Mouse (Mus musculus) spleen, adult 2 months (tissue): ENCODE data around the gene Vps4a. TPM values are rescaled to one million over a fixed set of nuclear protein-coding genes. Genes with fewer than 3 reads are reported as not detected.

Experiments
- DNase-seq, 2 experiments: peaks; one replicate each; pipeline versions ENCODE4 v3.0.0 to v3.0.0-alpha.2; 2012 to 2021; ENCODE audit warnings: low spot score in 2 of 2, low read depth in 1 of 2
- H3K27ac ChIP-seq: fragments of 200-500 bp; 2 replicates; pipeline ENCODE4 v1.5.1; 2012; ENCODE audit warnings: low read length, inconsistent platforms; ENCODE audit not compliant: insufficient read depth
- H3K27me3 ChIP-seq: fragments of 200-500 bp; 2 replicates; pipeline ENCODE4 v1.6.1; 2012; ENCODE audit warnings: mild to moderate bottlenecking, moderate library complexity, low read length, inconsistent platforms; ENCODE audit not compliant: control insufficient read depth, insufficient read depth
- H3K36me3 ChIP-seq: fragments of 200-500 bp; 2 replicates; pipeline ENCODE4 v1.6.1; 2012; ENCODE audit warnings: mild to moderate bottlenecking, low read length, inconsistent platforms; ENCODE audit not compliant: control insufficient read depth, insufficient read depth
- H3K4me1 ChIP-seq: fragments of 200-500 bp; 2 replicates; pipeline ENCODE4 v1.6.1; 2011; ENCODE audit warnings: inconsistent platforms; ENCODE audit not compliant: control insufficient read depth, insufficient read depth, insufficient read length
- H3K4me3 ChIP-seq: fragments of 200-500 bp; 2 replicates; pipeline ENCODE4 v1.5.1; 2011; ENCODE audit warnings: mild to moderate bottlenecking, inconsistent platforms; ENCODE audit not compliant: insufficient read depth, insufficient read length; ENCODE audit errors: extremely low read depth
- CTCF ChIP-seq: fragments of 200-500 bp; IDR thresholded peaks from 2 replicates; pipeline ENCODE4 v1.5.1; 2011; ENCODE audit warnings: mild to moderate bottlenecking, inconsistent platforms; ENCODE audit not compliant: insufficient read depth, insufficient read length, insufficient replicate concordance; ENCODE audit errors: extremely low read depth
- POLR2A ChIP-seq: fragments of 200-500 bp; IDR thresholded peaks from 2 replicates; pipeline ENCODE4 v1.6.1; 2011; ENCODE audit warnings: low read depth, low read length, inconsistent platforms
- WGBS: fragments of 180-500 bp; shearing (Covaris S2); methylation state at CpG from one replicate; pipeline ENCODE4 v1.1.7; 2018; 5-methylcytosine and 5-hydroxymethylcytosine counted together
- polyA plus RNA-seq: library from polyadenylated mRNA; depleted of rRNA; stranded (reverse); fragments of >200 nt; gene quantifications from 2 replicates; pipeline ENCODE4 v1.2.3, GENCODE M21; 2012

The Vps4a gene
- polyA plus RNA-seq, 1 experiment: 13.9 TPM

DNA sequence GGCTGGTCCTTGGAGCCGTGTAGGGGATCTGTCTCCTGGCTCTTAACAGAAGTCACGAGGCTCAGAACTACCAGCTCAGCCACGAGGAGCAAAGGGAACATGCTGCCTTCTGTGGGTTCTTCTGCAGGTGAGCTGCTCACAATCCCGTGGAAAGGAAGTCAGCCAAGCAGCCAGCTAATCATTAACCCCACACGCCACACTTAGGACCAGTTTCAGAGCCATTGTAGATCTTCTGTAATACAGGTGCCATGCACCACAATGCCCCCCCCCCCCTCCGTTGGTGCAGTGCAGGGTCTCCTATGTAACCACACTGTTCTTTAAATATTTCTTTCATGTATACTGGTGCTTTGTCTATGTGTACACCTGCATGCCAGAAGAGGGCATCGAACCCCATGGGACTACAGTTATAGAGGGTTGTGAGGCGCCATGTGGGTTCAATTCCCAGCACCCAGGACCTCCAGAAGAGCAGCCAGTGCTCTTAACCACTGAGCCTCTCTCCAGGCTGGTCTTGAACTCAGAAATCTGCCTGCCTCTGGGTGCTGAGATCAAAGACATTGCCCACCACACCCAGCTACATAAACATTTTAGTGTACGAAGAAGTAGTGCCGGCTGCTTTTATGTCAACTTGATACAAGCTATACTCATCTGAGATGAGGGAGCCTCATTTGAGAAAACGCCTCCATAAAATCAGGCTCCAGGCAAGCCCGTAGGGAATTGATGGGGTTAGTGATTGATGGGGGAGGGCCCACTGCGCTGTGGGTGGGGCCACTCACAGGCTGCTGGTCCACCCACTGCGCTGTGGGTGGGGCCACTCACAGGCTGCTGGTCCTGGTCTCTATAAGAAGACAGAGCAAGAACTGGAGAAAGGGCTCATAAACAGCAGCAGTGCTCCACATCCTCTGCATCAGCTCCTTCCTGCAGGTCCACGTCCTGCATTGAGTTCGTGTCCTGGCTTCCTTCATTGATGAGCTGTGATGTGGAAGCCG lies 34.8 kb downstream of the Vps4a start, which contains the start of gene Tmed6:
Gene Tmed6, minus strand, starts transcription at position 134 of the 986 bp plus-strand sequence.
- WGBS: 44% methylated on average over 17 of the region's 17 CpGs
- H3K27me3 ChIP-seq: no peaks in the 10 kb centered on the region
- TF ChIP-seq POLR2A (no peak), CTCF (no peak)
- H3K4me1 ChIP-seq: peaks cover 5% of the 10 kb centered on the region; the same call in 1 of the 2 replicates
- no peak within 1 kb of the TSS for H3K27ac ChIP-seq
- DNase-seq: peak in 1 of 2 experiments; percentile 18
- H3K36me3 ChIP-seq: peaks cover 9% of the 10 kb centered on the region
- no peak within 1 kb of the TSS for H3K4me3 ChIP-seq

- Histone ChIP-seq H3K36me3 (peaks cover 24% of the 10 kb centered on the region), H3K27ac (no peak overlapping the region), H3K4me3 (no peak overlapping the region), H3K27me3 (no peaks in the 10 kb centered on the region), H3K4me1 (no peaks in the 10 kb centered on the region)
- 69% methylated on average over 4 of the region's 4 CpGs for WGBS
- no peak for TF ChIP-seq CTCF
- TF ChIP-seq POLR2A: no peak
- DNase-seq: no peak
These were observed 42.7 kb downstream of the Vps4a start for GRCm38 (mm10) chr8:107073706-107074105.

DNA sequence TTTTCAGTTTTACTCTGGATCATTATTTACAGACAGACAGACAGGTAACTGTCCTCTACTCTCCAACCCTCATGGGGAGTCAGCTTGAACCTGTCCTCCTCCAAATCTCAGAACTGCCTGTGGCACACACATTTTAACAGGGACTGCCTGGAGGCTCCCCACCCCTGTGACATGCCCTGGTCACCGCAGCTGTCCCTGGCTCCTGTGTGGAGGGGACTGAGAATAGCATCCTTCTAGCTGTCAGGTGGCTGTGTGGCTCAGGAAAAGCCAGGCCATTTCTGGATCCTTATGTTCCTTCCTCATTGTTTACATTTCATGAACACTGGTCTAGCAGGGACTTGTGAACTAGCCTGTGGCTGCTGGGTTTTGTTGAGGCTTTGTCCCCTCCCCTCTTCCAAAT lies 43.1 kb downstream of the Vps4a start:
- no peaks in the 10 kb centered on the region for H3K4me1 ChIP-seq
- no peak for DNase-seq
- no peak overlapping the region for H3K4me3 ChIP-seq
- 77% methylated on average over 1 of the region's 1 CpGs for WGBS
- H3K36me3 ChIP-seq: peaks cover 24% of the 10 kb centered on the region
- H3K27me3 ChIP-seq: no peaks in the 10 kb centered on the region
- TF ChIP-seq POLR2A (no peak), CTCF (no peak)
- no peak overlapping the region for H3K27ac ChIP-seq

DNA sequence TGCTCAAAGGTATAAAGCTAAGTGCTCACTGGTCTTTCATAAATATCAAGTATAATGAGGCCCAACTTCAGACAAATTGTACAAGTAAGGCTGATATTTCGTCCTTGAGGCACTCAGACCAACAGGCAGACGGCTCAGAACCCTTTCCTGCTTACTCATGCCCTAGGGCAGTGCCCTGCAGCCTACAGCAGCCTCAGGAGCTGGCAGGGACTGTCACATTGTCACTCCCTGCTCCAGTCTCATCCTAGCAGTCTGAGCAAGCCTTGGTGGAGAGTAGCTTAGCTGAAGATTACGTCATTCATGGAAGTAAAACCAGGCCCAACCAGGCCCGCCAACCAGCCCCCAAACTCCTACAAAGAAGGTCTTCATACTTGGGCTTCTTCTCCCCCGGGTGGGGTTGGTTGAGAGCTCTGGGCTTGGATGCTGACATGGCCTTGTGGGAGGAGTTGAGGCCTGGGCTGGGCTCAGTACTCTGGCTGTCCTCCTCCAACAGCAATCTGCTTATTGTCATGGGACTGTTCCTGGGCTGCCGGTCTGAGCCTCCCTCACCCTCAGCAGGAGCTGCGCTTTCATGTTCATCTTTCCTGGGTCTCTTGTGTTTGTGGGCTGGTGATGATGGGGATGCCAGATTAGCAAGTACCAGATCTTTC lies 45.3 kb downstream of the Vps4a start:
- Histone ChIP-seq H3K4me3 (no peak overlapping the region), H3K4me1 (no peaks in the 10 kb centered on the region), H3K27ac (no peak overlapping the region), H3K36me3 (peaks cover 24% of the 10 kb centered on the region), H3K27me3 (no peaks in the 10 kb centered on the region)
- no peak for TF ChIP-seq CTCF
- no peak for TF ChIP-seq POLR2A
- no peak for DNase-seq
- WGBS: 89% methylated on average over 7 of the region's 7 CpGs

DNA sequence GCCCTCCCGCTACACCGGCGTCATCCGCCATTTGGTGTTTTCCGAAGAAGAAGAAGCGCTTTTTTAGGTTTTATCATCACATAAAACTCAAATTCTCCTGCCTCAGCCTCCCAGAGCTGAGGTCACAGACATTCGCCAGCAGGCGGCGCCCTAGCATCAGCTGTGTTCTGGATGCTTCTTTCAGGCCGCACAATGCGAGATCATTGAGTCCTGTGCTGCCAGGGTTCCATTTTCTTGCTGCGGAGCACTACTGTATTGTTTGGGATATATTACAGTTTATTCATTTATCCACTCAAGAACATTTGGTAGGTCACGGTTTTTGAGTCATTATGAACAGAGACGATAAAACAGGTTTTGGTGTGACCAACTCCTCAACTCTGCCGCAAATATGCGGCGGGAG lies 54.3 kb downstream of the Vps4a start:
- peak; percentile 35; the same call in 1 of the 2 replicates for TF ChIP-seq CTCF
- TF ChIP-seq POLR2A: no peak
- H3K27me3 ChIP-seq: no peaks in the 10 kb centered on the region
- no peak for DNase-seq
- no peak overlapping the region for H3K4me3 ChIP-seq
- peaks cover 13% of the 10 kb centered on the region for H3K36me3 ChIP-seq
- H3K4me1 ChIP-seq: no peaks in the 10 kb centered on the region
- 98% methylated on average over 17 of the region's 17 CpGs for WGBS
- no peak overlapping the region for H3K27ac ChIP-seq

GRCm38 (mm10) chr8:107086018-107086417 lies 55.0 kb downstream of the Vps4a start:
- no peak for TF ChIP-seq POLR2A
- no peak for TF ChIP-seq CTCF
- H3K4me3 ChIP-seq: no peak overlapping the region
- no peak overlapping the region for H3K27ac ChIP-seq
- no peaks in the 10 kb centered on the region for H3K4me1 ChIP-seq
- H3K27me3 ChIP-seq: no peaks in the 10 kb centered on the region
- peaks cover 11% of the 10 kb centered on the region for H3K36me3 ChIP-seq
- 97% methylated on average over 5 of the region's 5 CpGs for WGBS
- no peak for DNase-seq
